Mouse (Mus musculus) frontal cortex, postnatal 36 days (tissue): ENCODE measurements at regions not wholly inside any gene's neighbourhood (a gene's known extent, or its start where the extent isn't known, plus 50 kb on each side); places are given as distances from the start of the nearest gene placed in this dataset.

Experiments
- DNase-seq, 2 experiments: peaks; one replicate each; pipeline ENCODE4 v3.0.0; 2022; ENCODE audit warnings: low spot score in 2 of 2

DNA sequence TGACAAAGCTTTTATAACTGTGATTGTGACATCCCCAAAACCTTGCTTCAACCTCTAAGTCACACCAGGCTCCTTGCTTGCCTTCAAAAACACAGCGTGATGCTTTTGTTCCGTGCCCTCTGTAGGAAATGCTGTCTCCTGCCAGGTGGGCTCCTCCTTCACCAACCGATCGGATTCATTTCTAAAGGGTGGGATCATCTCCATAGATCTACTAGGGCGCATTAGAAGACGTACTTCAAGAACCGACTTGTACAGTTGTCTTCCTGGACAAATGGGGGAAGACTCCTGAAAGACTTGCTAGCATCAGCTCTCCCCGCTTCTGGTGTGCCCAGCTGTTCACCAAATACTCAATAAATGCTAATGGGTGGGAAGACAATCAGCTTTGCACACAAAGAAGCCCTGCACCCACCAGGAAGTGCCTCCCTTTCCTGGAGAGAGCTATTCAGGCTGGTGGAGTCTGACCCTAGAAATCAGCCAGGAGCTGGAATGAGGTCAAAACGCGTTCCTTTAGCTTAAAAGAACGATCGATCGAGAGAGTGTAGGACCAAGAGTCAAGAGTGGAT, 53.0 kb downstream of the Hoxa1 start:
- DNase-seq = no peak

DNA sequence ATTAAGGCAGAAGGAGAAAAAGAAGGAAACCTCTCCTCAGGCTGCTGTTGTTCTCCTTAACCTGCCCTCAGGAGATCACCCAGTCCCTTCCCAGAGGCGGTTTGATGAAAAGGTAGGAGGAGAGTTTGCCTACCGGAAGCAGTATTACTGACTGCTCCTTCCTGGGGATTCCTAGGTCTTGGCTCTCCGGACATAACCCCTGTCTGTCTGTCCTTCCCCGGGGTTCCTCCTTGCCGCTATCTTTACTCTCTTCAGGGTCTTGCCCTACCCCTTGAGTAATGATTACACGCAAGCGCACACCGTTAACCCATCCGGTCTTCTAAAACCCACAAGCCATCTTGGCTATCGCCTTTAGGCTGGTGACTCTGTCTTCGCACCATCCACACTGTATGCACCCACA, 54.0 kb downstream of the Hoxa1 start:
- DNase-seq = no peak

DNA sequence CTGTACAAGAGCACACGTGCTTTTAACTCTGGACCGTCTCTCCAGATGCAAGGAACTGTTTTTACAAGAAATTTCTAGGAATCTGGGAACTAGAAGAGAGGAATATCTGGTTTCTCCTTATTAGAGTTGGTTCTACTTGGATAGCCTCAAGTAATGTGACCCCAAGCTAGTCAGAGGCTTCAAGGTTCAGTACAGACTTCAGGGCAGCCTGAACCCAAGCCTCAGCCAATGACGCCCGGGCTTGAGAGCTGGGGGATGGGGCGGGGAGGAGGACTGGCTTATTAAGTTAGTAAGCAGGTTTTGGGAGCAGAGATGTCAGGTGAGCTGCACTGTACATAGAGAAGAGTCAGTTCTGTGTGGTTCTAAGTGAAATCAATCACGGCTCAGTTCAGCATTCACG, 54.5 kb downstream of the Hoxa1 start:
- no peak for DNase-seq

DNA sequence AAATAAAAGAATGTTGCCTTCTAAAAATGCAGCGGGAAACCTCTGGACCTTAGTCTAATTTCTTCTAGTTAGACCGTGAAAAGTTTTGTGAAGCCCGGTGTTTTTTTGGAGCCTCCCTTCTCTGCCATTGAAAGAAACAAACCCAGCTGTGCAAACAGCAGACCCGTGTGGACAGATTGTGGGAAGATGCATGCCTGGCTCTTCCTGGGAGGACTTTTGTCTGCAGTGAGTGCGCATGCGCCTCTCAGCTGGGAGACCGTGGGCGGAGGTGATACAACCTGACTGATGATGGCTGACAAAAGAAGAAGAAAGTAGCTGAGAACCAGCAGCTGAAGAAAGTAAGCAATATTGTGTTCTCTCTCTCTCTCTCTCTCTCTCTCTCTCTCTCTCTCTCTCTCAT, 55.4 kb downstream of the Hoxa1 start:
- DNase-seq = peak; percentile 3 to 5

DNA sequence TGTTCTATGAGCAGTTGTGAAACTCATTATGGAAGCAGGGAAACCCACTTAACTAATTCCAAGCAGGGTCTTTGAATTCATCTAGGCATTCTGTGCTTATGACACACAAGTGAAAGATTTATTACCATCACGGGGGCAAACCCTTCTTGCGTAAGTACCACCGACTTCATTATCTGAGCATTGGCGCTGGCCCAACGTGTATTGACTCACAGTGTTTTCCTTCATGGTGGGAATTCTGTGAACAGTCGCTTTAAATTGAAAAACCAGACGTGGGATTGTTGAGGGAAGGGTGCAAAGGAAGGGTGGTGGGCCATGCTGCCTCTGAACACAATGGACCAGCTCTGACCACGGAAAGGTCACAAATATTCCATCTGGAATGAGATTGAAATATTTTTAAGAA, 55.9 kb downstream of the Hoxa1 start:
- no peak for DNase-seq

DNA sequence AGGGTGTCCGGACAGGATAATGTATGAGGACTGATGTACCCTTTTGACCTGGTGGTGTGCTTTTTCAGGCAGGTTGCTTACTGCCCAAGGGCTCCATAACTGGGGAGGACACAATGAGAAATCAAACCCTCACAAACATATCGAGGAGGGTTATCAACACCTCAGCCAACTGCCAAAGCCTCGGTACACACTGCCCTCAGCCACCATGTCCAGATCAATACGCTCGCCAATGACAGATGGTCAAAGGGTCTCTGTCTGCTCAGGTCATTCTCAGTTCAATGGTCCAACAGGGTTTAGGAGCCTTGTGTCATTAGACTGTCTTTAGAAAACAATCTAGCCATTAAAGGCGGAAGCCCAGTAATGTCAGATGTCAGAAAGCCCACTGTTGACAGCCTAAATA, 56.9 kb downstream of the Hoxa1 start:
- no peak for DNase-seq

DNA sequence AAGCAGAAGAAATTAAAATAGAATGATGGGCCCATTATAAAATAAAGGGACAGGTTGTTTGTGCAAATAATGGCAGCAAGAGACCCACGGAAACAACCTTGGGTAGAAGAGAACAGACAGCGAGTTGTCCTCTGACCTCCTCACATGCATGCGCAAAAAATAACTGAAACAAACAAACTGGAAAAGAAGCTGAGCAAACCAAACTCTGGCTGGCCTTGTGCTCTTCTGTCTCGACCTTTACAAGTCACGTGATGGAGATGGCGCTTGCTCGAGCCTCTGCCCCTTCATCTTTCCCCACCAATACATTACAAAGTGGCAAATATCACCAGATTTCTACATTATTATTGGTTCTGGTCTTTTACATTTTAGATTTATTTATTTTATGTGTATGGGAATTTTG, 59.3 kb downstream of the Hoxa1 start:
- DNase-seq = no peak

DNA sequence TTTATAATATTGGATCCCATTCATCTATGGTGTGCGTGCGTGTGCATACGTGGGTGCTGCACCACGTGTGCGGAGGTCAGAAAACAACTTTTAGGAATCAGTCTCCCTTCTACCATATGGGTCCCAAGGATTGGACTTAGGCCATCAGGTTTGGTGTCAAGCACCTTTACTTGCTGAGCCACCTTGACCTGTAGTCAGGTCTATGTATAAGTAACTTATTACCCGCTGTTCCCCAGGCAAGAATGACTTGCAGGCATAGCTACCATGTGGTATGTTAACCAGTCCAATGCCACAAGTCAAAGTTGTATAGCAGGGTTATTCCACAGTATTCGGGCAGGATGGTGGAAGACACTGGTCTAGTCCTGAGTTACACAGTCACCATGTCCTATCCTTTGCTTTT, 62.5 kb downstream of the Hoxa1 start:
- no peak for DNase-seq

DNA sequence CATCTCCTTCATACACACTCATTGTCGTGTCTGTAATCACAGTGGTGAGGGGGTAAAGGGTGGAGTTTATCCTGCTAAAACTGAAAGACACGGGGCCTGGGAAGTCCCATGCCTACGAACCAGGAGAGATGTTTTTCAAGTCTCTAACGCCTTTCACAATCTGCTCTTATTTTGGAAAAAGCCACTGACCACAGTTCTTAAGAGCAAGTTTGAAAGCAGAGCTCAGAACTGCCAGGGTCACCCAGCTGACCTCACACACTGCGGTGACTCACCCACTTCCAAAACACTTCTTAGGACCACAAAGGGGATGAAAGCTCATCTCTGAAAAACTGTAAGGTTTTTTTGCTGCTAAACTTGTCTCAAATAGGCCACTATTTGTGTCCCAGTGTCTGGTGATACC, 66.7 kb downstream of the Hoxa1 start:
- DNase-seq = no peak

DNA sequence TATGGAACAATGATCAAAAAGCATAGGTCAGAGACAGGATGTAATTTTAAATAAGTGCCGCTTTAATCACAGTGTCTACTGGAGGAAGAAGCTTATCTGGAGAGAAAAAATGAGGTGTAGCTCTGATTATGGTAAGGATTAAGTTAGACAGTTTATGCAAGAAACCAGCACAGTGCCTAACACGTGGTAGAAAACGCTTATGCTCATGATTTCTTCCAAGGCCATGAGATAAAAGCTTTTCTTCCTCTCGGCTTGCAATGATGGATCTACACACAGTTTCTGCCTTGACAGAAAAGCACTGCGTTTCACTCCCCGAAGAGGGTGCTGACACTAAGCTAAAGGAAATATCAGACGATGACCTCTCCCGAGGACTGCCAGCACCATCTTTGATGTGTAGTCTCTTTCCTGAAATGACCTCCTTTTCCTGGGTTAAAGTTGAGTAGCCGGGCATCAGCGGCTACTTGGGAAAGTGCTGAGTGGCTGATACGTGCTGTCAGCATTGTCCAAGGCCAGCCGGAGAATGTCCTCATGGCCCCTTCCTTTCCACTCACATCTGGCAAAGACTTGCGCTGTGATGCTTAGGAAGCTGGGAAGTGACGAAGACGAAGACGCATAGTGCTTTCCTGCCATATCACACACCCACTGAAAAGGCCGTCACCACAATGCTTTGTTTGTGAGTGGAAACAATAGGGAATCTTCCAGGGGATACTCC, 72.0 kb downstream of the Hoxa1 start:
- DNase-seq = no peak

DNA sequence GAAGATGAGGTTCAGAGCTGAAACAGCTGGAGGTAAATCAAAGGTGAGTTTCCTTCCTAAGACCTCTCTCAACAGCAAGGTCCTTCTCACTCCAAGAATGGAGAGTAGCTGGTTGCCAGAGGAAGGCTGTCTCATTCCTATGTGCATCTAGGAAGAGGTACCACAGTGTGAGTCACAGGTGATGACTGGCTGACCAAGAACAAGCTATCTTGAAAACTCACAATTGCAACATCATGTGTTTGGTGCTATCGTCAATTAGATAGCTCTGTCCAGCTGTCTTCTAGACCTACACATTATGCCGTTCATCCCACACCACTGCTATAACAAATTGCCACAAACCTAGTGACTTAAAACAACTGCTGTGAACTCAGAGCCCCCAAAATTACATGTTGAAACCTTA, 72.3 kb upstream of the Skap2 start:
- DNase-seq = no peak

DNA sequence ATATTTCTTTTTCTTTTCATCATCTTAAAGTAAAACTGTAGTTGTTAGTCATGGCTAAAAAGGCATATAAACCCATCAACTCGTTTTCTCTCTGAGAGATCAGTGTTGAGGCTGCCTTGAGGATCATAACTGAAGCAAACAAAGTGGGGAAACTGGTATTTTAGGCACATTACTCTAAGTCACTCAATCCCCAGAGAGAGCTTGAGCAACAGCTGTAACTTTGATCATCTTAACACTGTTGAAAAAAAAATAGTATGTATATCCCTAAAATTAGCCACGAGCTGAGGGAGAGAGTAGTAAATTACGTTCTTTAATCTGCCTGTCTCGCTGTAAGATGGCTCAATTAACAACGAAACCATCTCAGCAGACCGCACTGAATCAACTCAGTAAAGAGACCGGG, 67.2 kb upstream of the Skap2 start:
- DNase-seq = no peak

DNA sequence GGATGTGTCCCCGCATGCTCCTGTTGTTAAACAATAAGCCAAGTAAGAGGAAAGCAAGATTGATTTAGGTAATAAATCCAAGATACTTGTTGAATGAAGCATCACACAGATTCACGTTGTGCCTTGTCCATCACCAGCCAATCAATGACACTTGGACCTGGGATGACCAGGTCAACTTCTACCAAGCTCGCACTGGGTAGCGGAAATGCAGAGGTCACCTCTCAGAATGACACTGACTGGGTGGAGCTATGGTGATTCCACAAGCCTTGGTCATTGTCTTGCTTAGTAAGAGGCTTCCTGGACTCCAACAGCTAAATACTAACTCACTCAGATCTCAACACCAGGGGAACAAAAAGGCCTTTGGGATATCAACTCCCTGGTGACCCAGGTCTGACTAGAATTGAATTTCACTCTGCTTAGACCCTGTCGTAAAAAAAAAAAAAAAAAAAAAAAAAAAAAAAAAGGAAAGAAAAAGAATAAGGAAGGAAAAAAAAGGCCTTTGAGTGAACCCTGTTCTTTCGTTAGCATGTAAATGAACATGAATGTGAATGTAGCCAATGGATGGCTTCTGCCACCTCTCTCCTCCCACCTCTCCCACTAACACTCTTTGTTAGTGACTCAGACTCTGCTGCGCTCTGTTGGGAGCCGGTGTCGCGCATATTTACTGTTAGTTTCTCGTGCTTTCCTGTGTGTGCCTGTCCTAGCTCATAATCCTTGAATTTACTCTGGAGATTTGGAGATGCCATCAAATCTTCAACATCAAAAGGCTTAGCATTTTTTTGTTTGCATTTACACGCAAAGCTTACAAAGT, 66.4 kb upstream of the Skap2 start:
- no peak for DNase-seq

DNA sequence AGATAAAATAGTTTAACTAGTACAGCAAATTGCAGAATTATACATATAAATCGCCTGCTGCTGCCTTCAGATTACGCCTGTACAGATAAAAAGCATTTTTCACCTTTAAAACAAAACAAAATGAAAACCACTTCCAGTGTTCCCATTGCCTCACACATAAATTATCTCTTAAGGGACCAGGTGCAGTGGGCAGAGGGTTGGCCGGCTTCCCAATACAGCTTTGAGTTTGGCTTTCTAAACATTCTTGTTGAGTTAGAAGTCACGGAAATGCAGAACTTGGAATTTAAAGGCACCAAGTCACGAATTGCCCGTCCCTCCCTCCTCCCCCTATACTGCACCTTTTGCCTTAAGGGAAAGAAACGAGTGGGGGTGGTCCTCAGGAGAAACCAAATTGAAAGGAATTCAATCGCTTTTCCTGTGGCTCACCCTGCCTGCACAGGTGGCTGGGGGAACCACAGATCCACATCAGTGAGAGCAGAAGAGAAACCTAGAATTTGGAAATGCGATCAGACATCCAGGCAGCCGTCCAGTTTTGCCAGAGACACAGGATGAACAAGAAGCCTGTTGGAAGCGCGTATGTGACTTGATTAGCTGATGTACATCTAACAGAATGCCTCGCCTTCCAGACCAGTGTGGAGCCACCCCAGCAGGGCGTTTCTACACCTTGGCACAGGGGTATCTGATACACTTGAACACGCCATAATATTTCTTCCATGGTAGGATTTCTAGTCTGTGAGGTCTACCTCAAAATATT, 64.0 kb upstream of the Skap2 start:
- DNase-seq = no peak

DNA sequence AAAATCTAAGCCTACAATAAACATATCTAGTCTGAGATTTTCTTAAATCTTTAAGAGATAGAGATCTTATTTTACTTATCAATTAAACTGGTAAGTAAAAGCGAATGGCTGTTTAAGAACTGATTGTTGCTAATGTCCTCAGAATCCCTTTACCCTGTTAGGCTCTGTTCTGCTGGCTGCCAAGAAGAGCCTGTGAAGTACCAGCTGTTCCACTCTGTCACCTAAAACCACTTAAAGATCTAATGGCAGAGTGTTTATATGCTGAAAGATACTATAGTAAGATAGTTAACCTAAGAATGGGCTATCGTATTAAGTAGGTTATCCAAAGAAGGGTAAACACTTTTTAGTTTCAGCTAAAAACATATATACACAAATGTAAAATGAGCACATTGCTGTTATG, 62.6 kb upstream of the Skap2 start:
- no peak for DNase-seq

DNA sequence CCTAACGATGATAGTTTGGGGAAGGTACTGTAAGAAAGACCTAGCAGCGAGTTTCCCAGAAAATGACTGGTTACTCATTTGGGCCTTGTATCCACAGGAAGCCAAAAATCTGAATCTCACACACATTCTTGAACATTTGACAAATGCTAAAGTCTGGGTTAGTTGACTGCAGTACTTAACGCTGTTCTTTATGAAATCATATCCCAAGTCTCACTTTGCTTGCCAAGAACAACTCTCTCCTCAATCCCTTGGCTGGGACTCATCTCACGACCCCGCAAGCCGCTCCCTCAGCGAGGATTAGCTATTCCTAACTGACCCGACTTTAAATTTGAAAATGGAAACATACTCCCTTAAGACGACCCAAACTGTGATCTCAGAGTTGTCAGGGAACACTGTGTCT, 54.8 kb upstream of the Skap2 start:
- no peak for DNase-seq

DNA sequence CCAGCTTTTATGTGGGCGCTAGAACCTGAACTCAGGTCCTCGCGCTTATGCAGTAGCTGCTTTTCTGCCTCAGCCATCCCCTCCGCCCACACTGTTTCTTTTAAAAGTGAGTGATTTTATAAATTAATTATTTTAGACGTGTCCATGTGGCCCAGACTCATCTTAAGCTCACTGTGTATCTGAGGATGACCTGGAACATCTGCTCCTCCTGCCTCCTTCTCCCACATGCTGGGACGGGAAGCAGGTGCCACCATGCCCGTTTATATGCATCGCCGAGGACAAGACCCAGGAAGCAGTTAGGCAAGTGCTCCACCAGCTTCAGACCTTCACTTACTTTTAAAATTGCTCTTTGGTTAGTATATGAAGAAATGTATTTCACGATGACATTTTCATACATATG, 53.3 kb upstream of the Skap2 start:
- DNase-seq = no peak

DNA sequence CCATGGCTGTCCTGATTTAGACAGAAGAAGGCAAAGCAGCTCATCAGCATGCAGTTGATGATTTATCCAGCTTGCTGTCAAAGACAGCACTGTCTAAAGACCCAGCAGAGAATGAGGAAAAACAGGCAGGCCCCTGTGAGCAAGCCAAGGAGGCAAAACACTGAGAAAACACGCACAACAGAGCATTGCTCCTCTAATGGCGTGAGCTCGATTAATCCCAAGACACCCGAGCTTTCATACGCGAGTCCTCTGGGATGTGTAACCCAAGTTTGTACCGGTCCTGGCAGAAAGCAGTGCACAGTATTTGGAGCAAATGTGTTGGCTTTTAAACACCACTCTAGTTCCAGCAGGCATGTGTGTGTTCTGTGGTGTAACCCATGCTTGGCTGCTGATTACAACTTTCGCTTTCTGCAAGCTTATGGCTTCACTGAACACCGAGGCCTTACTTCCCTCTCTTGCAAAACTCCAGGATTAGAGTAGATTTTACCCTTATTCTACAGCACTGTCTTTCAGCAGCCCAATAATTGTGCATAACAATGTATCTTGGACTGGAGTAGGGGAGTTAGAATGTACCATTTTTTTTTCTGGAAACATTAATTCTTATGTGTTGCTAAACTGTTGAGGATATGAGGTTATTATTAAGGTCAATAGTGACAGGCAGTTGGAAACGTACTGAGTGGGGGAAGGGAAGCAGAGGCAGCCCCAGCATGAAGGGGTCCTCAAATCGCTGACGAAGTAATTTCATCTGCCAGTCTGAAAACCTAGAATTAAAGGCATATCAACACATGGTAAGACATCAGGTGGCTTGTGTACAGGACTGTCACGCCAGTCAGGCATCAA, 52.0 kb upstream of the Skap2 start:
- peak; percentile 7 to 35 for DNase-seq
